Mouse (Mus musculus) hindbrain, embryonic 12.5 days (tissue): ENCODE results near the gene Slc9a4. TPM values are rescaled to one million over a fixed set of nuclear protein-coding genes. Genes with fewer than 3 reads are reported as not detected.
A peak's percentile ranks its signal among the peaks of the same experiment; 100 is the strongest.

Source experiments
- ATAC-seq: fragments of 200-750 bp; cut with Nextera tagmentation; 2 replicates; pipeline ENCODE4 v1.8.0; 2017; ENCODE audit warnings: moderate TSS enrichment; ENCODE audit not compliant: low FRiP score
- H3K27ac ChIP-seq: fragments of 300-500 bp; sonication (generic); 2 replicates; pipeline ENCODE4 v1.5.1; 2016; ENCODE audit warnings: mild to moderate bottlenecking
- H3K27me3 ChIP-seq: fragments of 300-500 bp; sonication (generic); 2 replicates; pipeline ENCODE4 v1.6.1; 2016; ENCODE audit warnings: mild to moderate bottlenecking
- H3K36me3 ChIP-seq: fragments of 300-500 bp; sonication (generic); 2 replicates; pipeline ENCODE4 v1.6.1; 2016; ENCODE audit warnings: mild to moderate bottlenecking
- H3K4me1 ChIP-seq: fragments of 300-500 bp; sonication (generic); 2 replicates; pipeline ENCODE4 v1.6.1; 2016
- H3K4me2 ChIP-seq: fragments of 300-500 bp; sonication (generic); replicated peaks from 2 replicates; pipeline ENCODE4 v1.6.1; 2016; ENCODE audit warnings: mild to moderate bottlenecking
- H3K4me3 ChIP-seq: fragments of 300-500 bp; sonication (generic); 2 replicates; pipeline ENCODE4 v1.5.1; 2016; ENCODE audit warnings: mild to moderate bottlenecking
- H3K9ac ChIP-seq: fragments of 300-500 bp; sonication (generic); 2 replicates; pipeline ENCODE4 v1.6.1; 2016; ENCODE audit warnings: mild to moderate bottlenecking, moderate library complexity
- H3K9me3 ChIP-seq: fragments of 300-500 bp; sonication (generic); replicated peaks from 2 replicates; pipeline ENCODE4 v1.6.1; 2016; ENCODE audit warnings: mild to moderate bottlenecking
- WGBS: fragments of 180-500 bp; shearing (Covaris S2); methylation state at CpG from one replicate; pipeline ENCODE4 v1.1.7; 2016; 5-methylcytosine and 5-hydroxymethylcytosine counted together
- polyA plus RNA-seq: library from polyadenylated mRNA; unstranded; fragments of >200 nt; fragmentation: Nextera tagmentation; extraction: Ambion mirVana; gene quantifications from 2 replicates; pipeline ENCODE4 v1.2.1, GENCODE M21; 2016

Gene Slc9a4
- polyA plus RNA-seq, 1 experiment from 2014 or later: 0.26 TPM

DNA sequence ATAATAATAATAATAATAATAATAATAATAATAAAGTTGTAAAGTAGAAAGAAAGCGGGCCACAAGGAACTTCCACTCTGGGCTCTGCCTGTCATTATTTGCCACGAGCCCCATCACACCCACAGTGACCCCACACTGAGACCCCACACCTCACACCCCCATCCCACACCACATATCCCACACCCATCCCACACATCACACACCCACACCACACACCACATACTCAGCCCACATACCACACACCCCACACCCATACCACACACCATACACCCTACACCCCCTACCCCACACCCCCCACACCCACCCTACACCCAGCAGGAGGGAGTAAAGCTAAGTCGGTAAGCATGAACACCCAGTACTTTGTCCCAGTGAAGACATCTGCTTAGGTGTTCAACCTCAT, 21.6 kb downstream of the Slc9a4 start:
- H3K27ac ChIP-seq: no peak overlapping the region
- H3K36me3 ChIP-seq: no peaks in the 10 kb centered on the region
- WGBS: 79% methylated on average over 3 of the region's 3 CpGs
- no peaks in the 10 kb centered on the region for H3K9me3 ChIP-seq
- no peak overlapping the region for H3K4me2 ChIP-seq
- H3K9ac ChIP-seq: no peak overlapping the region
- H3K4me3 ChIP-seq: no peak overlapping the region
- H3K4me1 ChIP-seq: no peaks in the 10 kb centered on the region
- no peak for ATAC-seq
- H3K27me3 ChIP-seq: no peaks in the 10 kb centered on the region

DNA sequence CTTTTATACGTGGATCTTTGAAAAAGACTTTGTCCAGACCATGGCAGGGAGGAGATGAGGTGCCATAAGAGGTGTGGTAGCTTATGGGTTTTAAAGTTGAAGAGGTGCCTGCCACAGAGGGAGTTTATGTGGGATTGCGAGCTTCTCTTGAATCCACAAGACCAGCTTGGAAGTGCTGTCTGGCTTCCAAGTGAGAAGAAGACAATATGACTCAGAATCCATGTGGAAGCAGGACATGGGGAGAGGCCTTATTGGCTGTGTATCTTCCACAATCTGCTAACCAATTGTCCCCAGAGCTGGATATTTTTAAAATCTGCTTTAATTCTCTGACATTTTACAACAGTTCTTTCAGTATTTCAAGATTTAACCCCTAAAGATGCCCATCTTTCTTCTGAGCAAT, 33.3 kb downstream of the Slc9a4 start:
- ATAC-seq: no peak
- Histone ChIP-seq H3K4me3 (no peak overlapping the region), H3K9ac (no peak overlapping the region), H3K4me1 (no peaks in the 10 kb centered on the region), H3K27ac (no peak overlapping the region), H3K4me2 (no peak overlapping the region), H3K36me3 (no peaks in the 10 kb centered on the region), H3K9me3 (no peaks in the 10 kb centered on the region), H3K27me3 (no peaks in the 10 kb centered on the region)
- WGBS: 91% methylated on average over 2 of the region's 2 CpGs

DNA sequence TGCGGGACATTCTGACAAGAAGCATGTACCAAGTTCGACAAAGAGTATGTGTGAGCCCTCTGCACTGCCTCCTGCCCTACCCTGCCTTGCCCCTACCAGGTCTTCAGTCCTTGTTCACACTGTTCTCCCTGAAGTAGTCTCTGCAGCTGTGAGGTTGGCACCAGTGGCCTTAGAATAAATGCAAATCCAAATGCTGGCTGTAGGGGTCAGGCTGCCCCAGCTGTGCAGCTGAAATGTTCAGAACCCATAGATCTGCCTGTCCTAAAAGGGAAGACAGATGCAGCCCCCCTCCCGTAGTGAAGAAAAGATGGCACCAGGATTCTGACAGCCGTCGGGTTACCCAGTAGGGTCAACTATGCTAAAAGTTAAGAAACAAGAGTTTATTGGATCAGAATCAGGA, 39.2 kb downstream of the Slc9a4 start:
- Histone ChIP-seq H3K4me3 (no peak overlapping the region), H3K27me3 (no peaks in the 10 kb centered on the region), H3K36me3 (no peaks in the 10 kb centered on the region), H3K9me3 (no peaks in the 10 kb centered on the region), H3K4me2 (no peak overlapping the region), H3K27ac (no peak overlapping the region), H3K4me1 (no peaks in the 10 kb centered on the region), H3K9ac (no peak overlapping the region)
- WGBS: 74% methylated on average over 5 of the region's 5 CpGs
- no peak for ATAC-seq

DNA sequence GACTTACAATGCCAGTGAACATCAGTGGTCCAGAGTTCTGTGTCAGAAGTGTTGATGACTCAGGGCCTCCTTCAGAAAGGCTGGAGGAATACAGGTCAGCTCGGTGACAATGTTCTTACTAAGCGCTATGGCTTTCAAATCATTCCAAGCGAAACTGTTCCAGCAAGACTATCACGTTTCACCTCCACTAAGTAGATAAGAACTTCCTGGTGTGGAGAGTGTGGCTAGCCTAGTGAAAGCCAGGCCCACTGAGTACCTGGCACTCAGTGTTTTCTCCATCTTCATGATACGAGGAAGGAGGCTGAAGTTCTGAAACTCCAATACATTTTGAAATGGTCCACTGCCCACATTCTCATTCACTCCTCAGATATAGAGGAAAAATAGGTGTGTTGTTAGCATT, 40.0 kb downstream of the Slc9a4 start:
- H3K4me3 ChIP-seq: no peak overlapping the region
- 87% methylated on average over 5 of the region's 5 CpGs for WGBS
- H3K4me1 ChIP-seq: no peaks in the 10 kb centered on the region
- H3K4me2 ChIP-seq: no peak overlapping the region
- H3K27ac ChIP-seq: no peak overlapping the region
- no peaks in the 10 kb centered on the region for H3K36me3 ChIP-seq
- H3K9me3 ChIP-seq: no peaks in the 10 kb centered on the region
- H3K9ac ChIP-seq: no peak overlapping the region
- no peak for ATAC-seq
- H3K27me3 ChIP-seq: no peaks in the 10 kb centered on the region

DNA sequence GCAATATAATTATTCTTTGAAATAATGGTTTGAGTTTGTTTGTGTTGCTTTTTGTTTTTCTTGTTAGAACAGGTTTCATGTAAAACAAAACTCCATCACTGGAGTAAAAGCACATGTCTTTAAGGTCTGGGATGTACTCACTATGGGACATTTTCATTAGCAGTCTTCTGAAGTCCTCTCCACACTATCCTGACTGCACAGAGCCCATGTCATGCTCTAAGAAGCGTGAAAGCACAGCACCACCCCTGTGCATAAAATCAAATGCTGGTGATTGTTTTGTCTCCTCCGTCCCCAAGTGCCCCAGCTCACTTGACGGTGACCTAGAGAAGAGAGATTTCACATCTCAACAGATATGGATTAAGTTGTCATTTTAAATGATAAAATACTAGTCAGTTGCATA, 45.1 kb downstream of the Slc9a4 start:
- no peaks in the 10 kb centered on the region for H3K4me1 ChIP-seq
- no peak overlapping the region for H3K4me3 ChIP-seq
- no peak overlapping the region for H3K27ac ChIP-seq
- H3K9ac ChIP-seq: no peak overlapping the region
- 31% methylated on average over 3 of the region's 3 CpGs for WGBS
- H3K4me2 ChIP-seq: no peak overlapping the region
- ATAC-seq: no peak
- no peaks in the 10 kb centered on the region for H3K36me3 ChIP-seq
- no peaks in the 10 kb centered on the region for H3K27me3 ChIP-seq
- H3K9me3 ChIP-seq: no peaks in the 10 kb centered on the region

DNA sequence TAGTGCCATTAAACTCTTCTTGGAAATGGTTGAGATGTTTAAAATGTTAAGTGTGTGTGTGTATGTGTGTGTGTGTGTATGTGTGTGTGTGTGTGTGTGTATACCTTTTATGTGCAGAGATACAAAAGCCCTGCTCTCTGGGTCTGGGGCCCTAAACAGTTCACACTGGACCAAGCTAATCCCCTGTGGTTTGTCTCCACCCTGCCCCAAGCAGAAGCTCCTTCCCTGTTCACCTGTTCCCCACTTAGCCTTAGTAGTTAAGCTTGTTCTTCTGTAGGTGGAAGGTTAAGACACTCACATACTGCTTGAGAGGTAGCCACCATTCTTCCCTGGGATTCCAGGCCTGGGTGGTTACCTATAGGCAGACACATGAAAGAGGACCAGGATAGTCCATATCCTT, 47.1 kb downstream of the Slc9a4 start:
- Histone ChIP-seq H3K9me3 (no peaks in the 10 kb centered on the region), H3K4me3 (no peak overlapping the region), H3K4me1 (no peaks in the 10 kb centered on the region), H3K4me2 (no peak overlapping the region), H3K27me3 (no peaks in the 10 kb centered on the region), H3K36me3 (no peaks in the 10 kb centered on the region), H3K9ac (no peak overlapping the region), H3K27ac (no peak overlapping the region)
- ATAC-seq: no peak

DNA sequence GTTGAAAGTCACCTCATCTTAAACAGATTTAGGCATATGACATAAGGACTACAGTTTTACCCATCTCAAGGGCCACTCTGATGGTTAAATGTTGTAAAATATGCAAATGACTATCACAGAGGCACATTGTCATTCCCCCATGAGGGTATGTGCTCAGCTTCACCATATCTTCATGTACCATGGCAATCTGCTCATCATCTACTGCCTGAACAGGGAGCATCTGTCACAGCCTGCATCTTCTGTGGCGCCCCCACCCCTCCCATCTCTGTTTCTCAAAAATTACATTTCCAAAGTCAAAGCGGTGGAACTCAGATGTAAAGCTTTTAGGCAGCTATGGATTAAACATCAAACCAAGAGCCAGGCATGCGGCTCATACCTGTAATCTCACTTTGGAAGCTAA, 48.6 kb downstream of the Slc9a4 start:
- no peaks in the 10 kb centered on the region for H3K36me3 ChIP-seq
- no peaks in the 10 kb centered on the region for H3K4me1 ChIP-seq
- no peaks in the 10 kb centered on the region for H3K27me3 ChIP-seq
- no peak overlapping the region for H3K27ac ChIP-seq
- H3K4me2 ChIP-seq: no peak overlapping the region
- no peak overlapping the region for H3K9ac ChIP-seq
- no peaks in the 10 kb centered on the region for H3K9me3 ChIP-seq
- no peak for ATAC-seq
- no peak overlapping the region for H3K4me3 ChIP-seq
- 90% methylated on average over 3 of the region's 3 CpGs for WGBS

DNA sequence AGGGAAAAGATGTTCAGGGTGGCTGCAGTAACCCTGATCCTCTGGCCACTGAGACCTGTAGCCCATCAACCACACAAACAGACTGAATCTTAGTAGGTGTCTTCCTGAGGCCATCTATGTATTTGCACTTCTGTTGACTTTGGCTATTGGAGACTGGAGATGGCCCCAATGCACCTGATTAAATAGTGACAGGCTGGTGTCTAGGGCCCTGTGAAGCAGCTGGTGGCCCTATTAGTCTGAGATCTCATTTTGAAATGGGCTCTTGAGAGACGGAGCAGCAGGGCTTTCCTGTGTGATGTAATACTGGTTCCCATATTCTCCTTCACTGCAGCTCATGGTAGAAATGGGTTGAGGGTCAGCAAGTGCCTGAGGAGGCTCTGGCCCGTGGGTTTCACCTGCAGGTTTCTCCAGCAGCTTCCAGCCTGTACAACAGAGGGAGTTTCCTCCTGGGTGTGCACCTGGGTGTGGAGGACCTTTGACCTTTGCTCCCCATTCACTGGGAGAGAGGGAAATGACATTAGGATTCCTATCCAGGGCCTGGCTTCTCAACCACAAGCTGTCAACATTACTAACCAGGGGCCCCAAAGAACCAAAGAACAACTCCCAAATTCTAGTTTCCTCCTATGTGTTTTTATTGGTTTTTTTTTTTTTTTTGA, 52.7 kb downstream of the Slc9a4 start:
- H3K36me3 ChIP-seq: no peaks in the 10 kb centered on the region
- H3K9ac ChIP-seq: no peak overlapping the region
- WGBS: 53% methylated on average over 2 of the region's 2 CpGs
- no peaks in the 10 kb centered on the region for H3K9me3 ChIP-seq
- H3K27ac ChIP-seq: no peak overlapping the region
- H3K4me2 ChIP-seq: no peak overlapping the region
- no peak overlapping the region for H3K4me3 ChIP-seq
- peaks cover 9% of the 10 kb centered on the region for H3K4me1 ChIP-seq
- ATAC-seq: no peak
- no peaks in the 10 kb centered on the region for H3K27me3 ChIP-seq

DNA sequence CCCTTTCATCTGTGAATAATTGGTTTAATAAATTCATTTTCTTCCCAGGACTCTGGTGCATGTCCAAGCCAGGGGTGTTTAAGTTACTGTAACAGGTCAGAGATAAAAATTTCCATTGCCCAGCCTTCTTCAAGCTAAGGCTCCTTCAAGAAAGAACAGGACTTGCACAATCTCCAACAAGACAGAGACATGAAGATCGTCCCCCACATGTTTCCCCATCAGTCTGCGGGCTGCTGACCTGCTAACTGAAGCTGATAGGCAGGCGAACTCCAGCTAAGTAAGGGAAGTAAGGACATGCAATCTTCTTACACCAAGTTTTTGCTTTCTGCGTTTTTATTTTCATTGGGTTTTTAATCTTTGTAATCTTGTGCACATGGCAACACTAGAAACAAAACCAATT, 54.7 kb downstream of the Slc9a4 start:
- ATAC-seq: no peak
- 60% methylated on average over 4 of the region's 4 CpGs for WGBS
- Histone ChIP-seq H3K36me3 (no peaks in the 10 kb centered on the region), H3K27ac (0 out of 2 replicates have a peak overlapping the region, but pooled peaks have one; percentile 23), H3K27me3 (no peaks in the 10 kb centered on the region), H3K9me3 (no peaks in the 10 kb centered on the region), H3K4me3 (no peak overlapping the region), H3K4me2 (no peak overlapping the region), H3K4me1 (peaks cover 9% of the 10 kb centered on the region), H3K9ac (no peak overlapping the region)

DNA sequence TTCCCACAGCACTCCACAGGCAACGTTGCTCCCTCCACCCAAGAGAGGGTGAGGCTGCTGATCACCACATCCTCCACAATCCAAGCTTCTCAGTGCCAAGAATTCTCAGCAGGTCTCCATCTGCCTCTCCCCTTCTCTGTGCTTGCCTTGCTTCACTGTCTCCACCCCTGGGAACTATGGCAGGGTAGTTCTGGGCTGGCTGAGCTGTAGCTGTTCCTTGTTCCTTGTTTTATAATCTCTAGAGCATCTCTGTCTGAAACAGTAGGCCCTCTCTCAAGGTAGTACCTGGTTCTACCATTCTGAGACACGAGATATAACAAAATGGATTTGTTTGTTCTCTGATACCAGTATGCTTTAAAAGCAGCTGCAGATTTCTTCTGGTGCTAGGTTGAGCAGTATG, 68.4 kb downstream of the Slc9a4 start:
- no peak overlapping the region for H3K27ac ChIP-seq
- H3K9me3 ChIP-seq: no peaks in the 10 kb centered on the region
- H3K4me1 ChIP-seq: no peaks in the 10 kb centered on the region
- no peak for ATAC-seq
- H3K4me3 ChIP-seq: no peak overlapping the region
- H3K4me2 ChIP-seq: no peak overlapping the region
- 72% methylated on average over 2 of the region's 2 CpGs for WGBS
- H3K36me3 ChIP-seq: no peaks in the 10 kb centered on the region
- no peak overlapping the region for H3K9ac ChIP-seq
- H3K27me3 ChIP-seq: no peaks in the 10 kb centered on the region

DNA sequence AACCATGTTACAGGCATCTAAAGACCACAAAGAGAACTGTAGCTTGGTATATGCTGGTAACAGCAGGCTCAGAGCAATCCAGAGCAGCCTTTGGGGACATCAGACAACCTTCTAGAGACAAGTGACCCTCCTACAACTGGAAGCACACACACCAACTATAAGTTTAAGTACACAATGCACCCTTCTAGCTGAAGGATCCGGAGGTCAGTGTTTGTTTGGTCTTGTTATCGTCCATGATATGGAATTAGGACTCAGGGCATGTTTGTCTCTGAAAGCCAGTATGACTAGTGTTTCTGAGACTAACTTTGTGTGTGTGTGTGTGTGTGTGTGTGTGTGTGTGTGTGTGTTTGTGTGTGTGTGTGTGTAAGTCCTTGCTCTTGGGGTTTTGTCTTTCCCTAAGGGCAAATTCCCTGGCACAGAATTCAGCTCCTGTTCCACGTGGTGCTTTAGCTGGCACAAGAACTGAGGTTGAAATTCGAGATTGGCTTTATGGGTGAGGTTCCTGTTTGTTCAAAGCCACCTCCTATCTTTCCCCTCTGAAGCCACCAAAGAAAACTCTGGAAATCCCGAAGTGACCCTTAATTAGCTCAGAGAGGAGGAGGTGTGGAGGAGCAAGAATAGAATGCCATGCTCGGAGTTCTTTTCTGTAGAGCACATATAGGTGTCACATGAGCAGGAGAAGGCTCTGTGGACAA, 71.1 kb downstream of the Slc9a4 start:
- 76% methylated on average over 6 of the region's 6 CpGs for WGBS

DNA sequence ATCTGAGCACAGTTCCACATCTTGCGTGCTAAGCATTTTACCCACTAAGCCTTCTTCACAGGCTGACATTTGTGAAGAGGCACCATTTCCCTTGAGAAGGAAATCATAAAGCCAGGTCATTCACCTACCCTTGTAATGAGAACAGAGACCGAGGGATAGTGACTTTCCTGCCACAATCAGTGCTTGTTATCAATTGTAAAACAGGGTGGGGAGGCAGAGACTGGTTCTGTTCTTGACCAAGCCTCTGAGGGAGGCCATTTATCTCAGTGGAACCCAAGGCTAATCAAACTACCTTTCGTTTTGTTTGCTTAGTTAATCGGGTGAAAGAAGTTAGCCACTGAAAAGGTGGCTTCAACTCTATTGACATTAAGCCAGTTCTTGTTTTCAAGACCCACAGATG, 77.2 kb downstream of the Slc9a4 start:
- H3K9me3 ChIP-seq: no peaks in the 10 kb centered on the region
- H3K4me1 ChIP-seq: no peaks in the 10 kb centered on the region
- H3K36me3 ChIP-seq: no peaks in the 10 kb centered on the region
- 84% methylated on average over 4 of the region's 4 CpGs for WGBS
- no peaks in the 10 kb centered on the region for H3K27me3 ChIP-seq
- no peak overlapping the region for H3K4me3 ChIP-seq
- no peak for ATAC-seq
- no peak overlapping the region for H3K4me2 ChIP-seq
- H3K9ac ChIP-seq: no peak overlapping the region
- no peak overlapping the region for H3K27ac ChIP-seq

More for the DNA sequence above, 71.1 kb downstream of the Slc9a4 start:
- ATAC-seq: no peak
- Histone ChIP-seq H3K36me3 (no peaks in the 10 kb centered on the region), H3K4me1 (no peaks in the 10 kb centered on the region), H3K9ac (no peak overlapping the region), H3K4me2 (no peak overlapping the region), H3K9me3 (no peaks in the 10 kb centered on the region), H3K27ac (no peak overlapping the region), H3K4me3 (no peak overlapping the region), H3K27me3 (no peaks in the 10 kb centered on the region)

DNA sequence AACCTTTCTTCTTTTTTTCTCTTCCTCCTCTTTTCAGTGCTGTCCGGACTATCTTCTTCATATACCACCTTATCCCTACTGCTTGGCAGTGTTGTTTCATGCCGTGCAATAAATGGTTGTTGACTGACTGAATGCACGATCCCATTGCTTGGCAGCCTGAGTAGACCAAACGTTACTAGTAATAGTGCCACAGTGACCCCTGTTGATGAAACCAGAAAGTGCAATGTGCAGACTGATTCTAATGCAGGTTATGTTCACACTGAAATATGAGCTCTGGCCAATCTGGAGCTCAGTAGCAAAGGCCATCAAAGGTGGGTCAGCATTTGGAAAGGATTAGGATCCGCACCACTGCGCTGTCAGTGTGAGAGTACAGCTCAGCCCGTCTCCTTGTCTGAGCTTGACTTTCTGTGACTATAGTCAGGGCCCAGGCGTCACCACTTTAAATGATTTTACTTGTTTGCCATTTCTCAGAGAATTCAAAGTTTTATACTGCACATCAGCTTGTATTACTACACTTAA, 78.2 kb downstream of the Slc9a4 start:
- Histone ChIP-seq H3K4me1 (no peaks in the 10 kb centered on the region), H3K27me3 (no peaks in the 10 kb centered on the region), H3K9ac (no peak overlapping the region), H3K4me3 (no peak overlapping the region), H3K36me3 (no peaks in the 10 kb centered on the region), H3K4me2 (no peak overlapping the region), H3K27ac (no peak overlapping the region), H3K9me3 (no peaks in the 10 kb centered on the region)
- WGBS: 46% methylated on average over 8 of the region's 8 CpGs
- no peak for ATAC-seq
